Mouse (Mus musculus) adrenal gland, adult 2 months (tissue): ENCODE data around the gene BC025920. TPM values are rescaled to one million over a fixed set of nuclear protein-coding genes. Genes with fewer than 3 reads are reported as not detected.
A peak's percentile ranks its signal among the peaks of the same experiment; 100 is the strongest.

Experiments
- DNase-seq: peaks from one replicate; pipeline ENCODE4 v3.0.0; 2021
- long read RNA-seq: library from polyadenylated mRNA; stranded (forward); transcript quantifications from one replicate; pipeline ENCODE4 v2.0.0, GENCODE M21; 2021
- polyA plus RNA-seq: library from polyadenylated mRNA; depleted of rRNA; stranded (reverse); fragments of >200 nt; gene quantifications from 2 replicates; pipeline ENCODE4 v1.2.3, GENCODE M21; 2012; rRNA removed
- total RNA-seq, 2 experiments: library from RNA; stranded (reverse); gene quantifications; 2 replicates each; pipeline ENCODE4 v1.2.3; 2021

Gene BC025920
- 1 to 10 TPM; 1.1 to 2.3 TPM for total RNA-seq
- polyA plus RNA-seq, result 0.26 and 0.59 TPM in 2 replicates
- long read RNA-seq, partial matches to known transcripts, result 0 of 1 reads
- long read RNA-seq, other reads (novel, unspliced or antisense), result 1 of 1 reads

GRCm38 (mm10) chr10:81605974-81606751, at the start of gene BC025920:
BC025920 (plus strand) TSS chr10:81606270.
- peak; percentile 97 for DNase-seq

DNA sequence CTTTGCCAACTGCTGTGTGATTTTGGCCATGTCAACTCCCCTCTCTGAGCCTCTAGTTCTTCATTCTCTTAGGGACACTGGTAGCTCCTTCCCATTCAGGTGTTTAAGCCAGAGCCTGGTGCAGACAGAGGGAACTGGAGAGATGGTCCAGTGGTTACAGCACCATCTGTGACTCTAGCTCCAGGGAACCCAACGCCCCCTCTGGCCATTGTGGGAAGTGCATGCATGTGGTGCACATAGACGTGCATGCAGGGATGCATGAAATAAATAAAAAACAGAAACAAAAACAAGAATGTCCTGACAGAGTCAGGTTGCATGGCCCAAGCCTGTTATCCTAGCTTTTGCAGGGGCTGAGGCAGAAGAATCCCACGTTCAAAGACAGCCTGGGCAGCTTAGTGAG, 49.8 kb upstream of the BC025920 start:
- DNase-seq, result no peak

DNA sequence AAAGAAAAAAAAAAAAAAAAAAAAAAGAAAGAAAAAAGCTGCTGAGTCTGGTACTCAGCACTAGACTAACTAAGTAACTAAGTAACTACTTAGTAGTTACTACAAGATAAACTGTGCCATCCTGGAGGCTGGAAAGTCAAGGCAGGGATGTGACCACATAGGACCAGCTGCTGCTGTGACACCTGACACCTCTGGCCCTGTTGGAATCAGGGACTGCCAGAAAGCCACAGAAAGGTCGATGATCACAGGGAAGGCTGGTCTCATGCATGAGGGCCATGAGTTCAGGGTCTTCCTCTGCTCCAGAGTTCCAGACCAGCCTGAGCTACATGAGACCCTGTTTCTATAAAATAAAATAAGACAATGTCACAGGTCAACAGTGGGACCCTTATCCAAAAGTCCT, 48.6 kb upstream of the BC025920 start:
- no peak for DNase-seq

- DNase-seq, result peak; percentile 98
Measured at GRCm38 (mm10) chr10:81559163-81559626, 46.9 kb upstream of the BC025920 start, which contains the start of gene Aes. Aes (plus strand) TSS chr10:81559488.

- DNase-seq, result peak; percentile 91
Measured at GRCm38 (mm10) chr10:81559627-81560539, 46.2 kb upstream of the BC025920 start.

DNA sequence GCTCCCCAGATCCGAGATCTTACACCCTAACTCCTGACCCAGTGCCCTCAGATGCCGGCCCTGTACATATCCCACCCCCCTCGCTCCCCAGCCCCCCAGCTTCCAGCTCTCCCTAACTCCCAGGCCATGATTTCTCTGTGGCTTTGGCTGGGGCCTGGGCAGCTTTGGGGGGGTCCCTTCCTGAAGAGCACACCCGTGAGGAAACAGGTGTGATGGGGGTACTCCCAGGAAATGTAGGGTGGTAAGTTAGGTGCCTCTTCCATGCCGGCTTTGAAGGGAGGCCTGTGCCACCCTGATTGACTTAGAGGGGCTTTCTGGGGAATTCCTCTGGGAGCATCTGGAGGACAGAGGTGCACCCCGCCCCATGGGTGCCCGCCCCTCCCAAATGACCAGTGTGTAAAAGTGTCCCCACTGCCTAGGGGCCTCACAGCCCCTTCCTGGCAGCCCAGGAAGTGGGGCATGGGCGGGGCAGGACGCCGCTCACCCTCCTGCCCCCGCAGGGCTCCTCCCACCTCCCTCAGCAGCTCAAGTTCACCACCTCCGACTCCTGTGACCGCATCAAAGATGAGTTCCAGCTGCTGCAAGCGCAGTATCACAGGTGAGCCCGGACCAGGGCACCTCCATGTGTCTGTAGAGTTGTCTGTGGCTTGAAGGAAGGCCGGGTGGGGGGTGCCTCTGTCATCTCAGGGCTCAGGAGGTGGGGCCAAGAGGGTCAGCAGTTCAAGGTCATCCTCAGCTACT, 45.2 kb upstream of the BC025920 start:
- DNase-seq, result peak; percentile 83

DNA sequence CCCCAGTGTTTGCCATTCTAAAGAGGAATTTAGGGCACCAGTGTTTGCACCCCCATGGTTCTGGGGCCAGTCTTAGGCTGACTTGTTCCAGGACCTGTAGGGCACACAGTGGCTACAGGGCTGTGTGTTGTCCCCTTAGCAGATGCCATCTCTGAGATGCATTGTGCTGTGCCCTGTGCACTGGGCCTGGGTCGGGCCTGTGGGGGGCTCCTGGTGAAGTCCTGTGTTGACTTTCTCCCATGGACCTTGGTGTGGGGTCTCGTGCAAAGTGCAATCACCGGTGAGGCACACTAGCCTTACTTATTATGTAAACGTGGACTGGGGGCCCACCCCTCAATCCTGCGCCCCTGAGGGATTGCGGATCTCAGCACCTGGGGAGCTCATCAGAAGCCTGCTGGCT, 43.7 kb upstream of the BC025920 start:
- DNase-seq, result no peak

DNA sequence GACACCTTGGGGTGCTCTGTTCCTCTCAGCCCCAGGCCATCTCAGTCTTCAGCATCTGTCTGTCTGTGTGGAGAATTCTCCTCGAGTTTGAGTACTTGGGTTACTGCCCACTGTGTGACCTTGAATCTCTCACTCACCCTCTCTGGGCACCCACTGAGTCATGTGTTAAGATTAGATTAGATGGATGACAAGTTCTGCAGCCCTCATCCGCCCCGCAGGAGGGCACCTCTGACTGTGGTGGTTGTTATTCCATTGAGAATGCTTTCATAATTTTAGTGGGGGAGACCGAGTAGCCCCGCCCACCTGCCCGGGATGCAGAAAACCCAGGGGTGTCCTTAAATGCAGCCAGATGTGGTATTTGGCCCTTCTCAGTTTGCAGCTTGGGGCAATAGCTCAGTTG, 42.6 kb upstream of the BC025920 start:
- peak; percentile 89 for DNase-seq

DNA sequence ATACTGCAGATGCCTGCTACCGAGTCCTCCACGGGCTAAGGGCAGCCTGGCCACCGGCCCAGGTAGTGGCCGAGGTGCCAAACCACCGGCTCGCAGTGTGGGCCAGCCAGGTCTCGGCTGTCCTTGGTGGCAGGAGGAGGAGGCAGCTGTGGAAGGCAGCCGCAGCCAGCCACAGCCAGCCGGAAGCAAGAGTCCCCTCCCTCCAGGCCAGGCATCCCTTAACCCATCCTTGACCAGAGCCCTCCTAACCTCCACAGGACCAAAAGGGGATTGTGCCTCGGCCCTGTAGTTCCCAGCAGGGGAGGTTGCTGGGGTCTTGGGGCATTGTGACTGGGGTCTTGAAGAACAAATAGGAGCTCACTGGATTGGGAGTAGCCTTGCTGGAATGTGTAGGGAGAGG, 41.9 kb upstream of the BC025920 start:
- peak; percentile 85 for DNase-seq

DNA sequence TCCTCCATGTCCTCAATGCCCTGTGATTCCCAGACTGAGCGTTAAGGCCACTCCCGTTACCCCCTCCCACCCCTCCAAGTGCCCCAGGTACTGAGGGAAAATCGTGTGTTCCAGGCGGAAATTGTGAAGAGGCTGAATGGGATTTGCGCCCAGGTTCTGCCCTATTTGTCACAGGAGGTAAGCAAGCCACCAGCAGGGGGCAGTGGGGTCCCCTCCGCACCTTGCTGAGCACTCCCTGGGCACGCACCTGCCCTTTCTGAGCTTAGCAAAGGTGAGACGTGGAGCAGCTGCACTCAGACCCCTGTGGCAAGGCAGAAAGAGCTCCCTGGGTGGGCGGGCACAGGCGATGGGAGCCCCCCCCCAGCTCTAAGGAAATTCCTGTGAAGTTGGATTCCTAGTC, 41.3 kb upstream of the BC025920 start:
- peak; percentile 45 for DNase-seq

DNA sequence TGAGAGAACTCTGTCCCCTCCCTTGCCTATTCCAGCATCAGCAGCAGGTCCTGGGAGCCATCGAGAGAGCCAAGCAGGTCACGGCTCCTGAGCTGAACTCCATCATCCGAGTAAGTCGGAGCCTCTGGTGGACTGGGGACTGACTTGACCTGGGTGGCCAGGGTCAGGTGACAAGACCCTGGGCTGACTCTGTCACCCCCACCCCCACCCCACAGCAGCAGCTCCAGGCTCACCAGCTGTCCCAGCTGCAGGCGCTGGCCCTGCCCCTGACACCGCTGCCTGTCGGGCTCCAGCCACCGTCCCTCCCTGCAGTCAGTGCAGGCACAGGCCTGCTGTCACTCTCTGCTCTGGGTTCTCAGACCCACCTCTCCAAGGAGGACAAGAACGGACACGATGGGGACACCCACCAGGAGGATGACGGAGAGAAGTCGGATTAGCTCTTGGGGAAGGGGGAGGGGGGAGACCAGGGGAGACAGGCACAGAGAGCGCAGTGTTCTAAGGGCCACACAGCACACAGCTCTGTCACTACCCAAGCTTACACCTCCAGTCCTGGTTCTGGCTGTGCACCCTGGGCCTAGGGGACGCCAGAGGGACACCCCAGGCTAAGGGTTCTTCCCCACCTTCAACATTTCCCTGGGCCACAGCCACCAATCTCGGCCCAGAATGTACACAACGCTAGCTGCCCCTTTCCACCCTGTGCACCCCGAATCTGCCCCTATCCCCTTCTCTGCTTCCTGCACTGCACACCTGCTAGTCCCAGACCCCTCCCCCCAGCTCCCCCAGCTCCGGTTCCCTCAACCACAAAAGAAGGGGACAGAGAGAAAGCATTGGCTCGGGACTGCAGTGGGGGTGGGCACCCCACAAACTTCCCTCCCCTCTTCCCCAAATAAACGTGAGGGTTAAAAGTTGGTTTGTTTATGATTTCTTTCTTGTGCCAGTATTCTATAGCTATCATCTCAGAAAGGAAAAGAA, 40.5 kb upstream of the BC025920 start:
- DNase-seq, result peak; percentile 34

GRCm38 (mm10) chr10:81568381-81569191, 37.5 kb upstream of the BC025920 start:
- DNase-seq, result peak; percentile 90

GRCm38 (mm10) chr10:81569507-81570237, 36.4 kb upstream of the BC025920 start:
- DNase-seq, result no peak

GRCm38 (mm10) chr10:81570238-81570800, 35.8 kb upstream of the BC025920 start:
- DNase-seq, result no peak

DNA sequence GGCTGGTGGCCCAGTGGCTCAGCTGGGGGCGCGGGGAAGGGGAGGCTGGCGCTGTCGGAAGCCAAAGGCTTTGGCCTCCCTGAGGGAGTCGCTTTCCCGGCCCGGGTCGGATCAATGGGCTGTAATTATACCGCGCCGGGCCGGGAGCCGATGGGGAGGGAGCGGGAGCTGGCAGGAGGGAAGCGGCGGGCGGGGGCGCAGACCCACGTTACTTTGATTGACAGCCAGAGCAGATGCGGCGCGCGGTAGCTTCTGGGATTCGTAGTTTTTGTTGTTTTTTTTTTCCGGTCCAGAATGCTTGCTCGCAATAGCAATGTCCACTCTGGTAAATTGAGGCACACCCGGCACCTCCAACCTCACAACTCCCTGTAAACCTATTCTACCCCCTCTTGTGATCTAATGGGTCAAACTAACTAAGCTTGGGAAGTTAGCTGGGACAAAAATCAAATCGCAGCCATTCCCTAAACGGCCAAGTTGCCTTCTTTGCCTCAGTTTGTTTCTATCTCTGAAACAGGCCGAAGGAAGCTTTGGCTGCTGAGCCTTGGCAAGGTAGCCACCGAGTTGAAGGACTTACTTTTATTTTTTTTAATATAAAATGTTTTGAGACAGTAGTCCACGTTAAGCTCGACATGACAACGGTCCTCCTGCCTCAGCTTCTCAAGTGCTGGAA, 35.1 kb upstream of the BC025920 start:
- peak; percentile 96 for DNase-seq

DNA sequence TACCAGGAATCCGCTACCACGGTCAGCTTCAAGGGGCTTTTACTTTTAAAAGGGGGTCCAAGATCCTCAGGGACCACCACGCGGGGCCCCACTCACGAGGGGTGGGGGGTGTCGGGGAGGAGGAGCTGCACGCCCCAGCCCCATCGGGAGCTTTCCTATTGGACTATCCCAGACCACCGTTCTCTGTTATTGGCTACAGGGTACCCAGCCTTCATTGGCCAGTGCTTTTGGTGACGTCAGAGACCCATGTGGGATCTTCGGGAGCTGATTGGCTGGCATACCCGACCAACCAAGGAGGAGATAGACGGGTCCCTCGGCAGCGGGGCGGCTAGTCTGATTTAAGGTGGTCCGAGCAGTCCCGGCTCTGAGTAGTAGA, 34.6 kb upstream of the BC025920 start:
- DNase-seq, result peak; percentile 99

DNA sequence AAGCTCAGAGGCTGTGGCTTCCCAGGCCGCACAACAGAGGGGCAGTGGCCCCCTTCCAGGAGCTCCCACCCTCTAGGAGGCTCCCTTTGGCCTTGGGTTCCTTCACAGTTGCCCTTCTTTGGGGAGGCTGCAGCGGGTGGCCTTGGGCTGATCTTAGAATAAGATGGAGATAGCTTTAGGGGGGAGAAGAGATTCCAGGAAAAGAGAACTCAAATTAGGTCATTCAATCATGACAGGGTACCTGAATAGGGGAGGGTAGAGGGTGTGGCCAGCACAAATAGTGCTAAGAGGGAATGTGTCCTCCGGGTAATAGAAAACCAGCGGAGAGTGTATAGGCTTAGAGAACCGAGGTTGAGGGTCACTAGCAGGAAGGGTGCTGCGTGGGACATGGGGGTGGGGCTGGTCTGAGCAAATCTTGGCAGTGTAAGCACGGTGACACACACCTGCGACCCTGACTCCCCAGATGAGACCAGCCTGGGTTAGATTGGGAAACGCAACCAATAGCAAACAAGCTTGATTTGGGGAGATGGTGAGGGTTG, 33.9 kb upstream of the BC025920 start:
- peak; percentile 80 for DNase-seq

DNA sequence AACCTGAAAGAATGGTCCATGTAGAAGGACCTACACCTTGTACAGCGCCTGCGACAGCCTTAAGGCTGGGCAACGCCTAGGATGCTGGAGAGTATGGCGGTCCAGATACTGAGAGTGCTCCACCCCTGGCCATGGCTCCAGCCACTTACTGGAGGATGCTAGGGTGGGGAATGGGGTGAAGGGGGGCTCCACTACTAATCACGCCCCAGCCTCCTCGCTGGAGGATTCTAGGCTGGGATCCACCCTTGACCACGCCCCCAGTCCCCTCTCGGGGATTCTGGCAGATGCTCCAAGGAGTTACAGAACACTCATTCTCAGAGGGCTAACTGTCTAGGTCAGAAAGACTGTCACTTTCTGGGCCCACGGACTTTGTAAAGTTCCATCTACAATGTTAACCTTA, 33.1 kb upstream of the BC025920 start:
- peak; percentile 60 for DNase-seq
